Mouse (Mus musculus) layer of hippocampus, postnatal 36 days (tissue): ENCODE data around the gene Vps33b. TPM values are rescaled to one million over a fixed set of nuclear protein-coding genes. Genes with fewer than 3 reads are reported as not detected.

Source experiments
- DNase-seq, 2 experiments: peaks; one replicate each; pipeline ENCODE4 v3.0.0; 2022
- total RNA-seq, 2 experiments: library from RNA; stranded (reverse); gene quantifications; 2 replicates each; pipeline ENCODE4 v1.2.3; 2021

Vps33b gene
- total RNA-seq, 2 experiments from 2014 or later = 21.6 to 24.3 TPM

DNA sequence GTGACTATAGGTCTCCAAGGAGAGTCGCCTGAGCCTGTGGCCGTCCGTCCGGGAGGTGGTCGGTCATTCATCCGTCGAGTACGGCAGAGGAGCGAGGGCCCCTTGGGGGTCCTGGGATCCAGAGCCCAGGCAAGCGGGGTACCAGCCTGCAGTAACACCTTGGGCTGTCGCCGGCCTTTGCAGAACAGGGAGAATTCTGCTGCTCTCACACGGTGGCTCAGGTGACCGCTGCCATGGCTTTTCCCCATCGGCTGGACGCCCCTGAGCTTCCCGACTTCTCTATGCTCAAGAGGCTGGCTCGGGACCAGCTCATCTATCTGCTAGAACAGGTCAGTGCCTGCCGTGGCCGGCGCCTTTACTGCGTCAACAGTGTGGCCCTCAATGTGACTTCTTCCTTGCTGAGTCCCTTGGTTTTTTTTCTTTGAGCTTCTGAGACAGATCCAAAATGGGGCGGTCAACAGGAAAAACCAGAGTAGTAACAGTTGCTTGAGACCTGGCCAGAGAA is 354 bp downstream of the Vps33b start:
- no peak for DNase-seq

DNA sequence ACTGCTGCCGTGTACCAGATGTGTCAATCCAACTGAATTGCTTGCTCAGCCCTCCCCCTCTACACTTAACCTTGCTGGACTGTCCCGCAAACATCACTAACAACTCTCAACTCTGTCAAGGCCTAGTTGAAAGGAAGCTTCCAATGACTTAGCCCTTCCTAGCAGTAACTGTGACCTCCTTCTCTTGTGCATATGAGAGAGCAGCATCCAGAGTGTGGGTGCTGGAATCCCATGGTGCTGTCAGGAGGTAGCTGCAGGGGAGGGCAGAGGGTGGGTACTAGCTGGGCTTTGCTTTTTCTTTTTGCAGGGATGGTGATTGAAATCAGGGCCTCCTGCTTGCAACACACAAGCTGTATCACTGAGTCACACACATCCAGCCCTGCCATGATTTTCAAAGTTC is 4.0 kb downstream of the Vps33b start:
- no peak for DNase-seq

DNA sequence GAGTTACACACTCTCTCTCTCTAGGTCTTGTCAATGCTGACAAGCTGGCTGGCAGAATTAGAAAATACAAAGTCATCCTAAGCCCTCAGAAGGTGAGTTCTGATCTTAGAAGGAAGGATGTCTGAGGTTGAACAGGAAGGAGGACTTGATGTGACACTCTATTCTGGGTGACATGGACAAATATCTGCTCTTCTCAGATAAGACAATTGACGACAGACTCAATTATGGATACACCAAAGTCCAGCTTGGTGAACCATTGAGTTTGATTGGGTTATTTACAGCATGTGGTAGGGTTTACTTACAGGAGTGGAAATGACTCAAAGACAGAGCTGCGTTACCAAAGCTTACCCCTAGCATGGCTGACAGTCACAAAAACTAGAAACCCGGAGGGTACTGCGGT is 6.9 kb downstream of the Vps33b start:
- DNase-seq = no peak

DNA sequence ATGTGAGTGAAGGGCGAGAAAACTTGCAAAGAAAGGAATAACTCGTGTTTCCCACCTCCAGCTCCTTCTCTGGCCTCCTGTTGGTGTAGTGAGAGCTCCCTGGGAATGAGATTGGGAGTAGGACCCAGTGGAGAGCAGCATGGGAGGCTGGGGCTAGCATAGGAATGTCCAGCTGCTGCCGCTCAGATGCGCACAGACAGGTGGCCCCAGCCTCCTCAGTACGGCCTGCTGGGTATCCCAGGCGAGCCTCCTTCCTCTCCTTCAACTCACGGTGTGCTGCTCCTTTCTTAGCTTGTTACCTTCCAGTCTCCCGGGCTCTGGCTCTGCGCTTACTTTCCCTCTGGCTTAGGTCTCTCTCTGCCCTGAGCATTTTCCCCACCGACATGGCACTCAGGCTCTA is 10.6 kb downstream of the Vps33b start:
- no peak for DNase-seq

DNA sequence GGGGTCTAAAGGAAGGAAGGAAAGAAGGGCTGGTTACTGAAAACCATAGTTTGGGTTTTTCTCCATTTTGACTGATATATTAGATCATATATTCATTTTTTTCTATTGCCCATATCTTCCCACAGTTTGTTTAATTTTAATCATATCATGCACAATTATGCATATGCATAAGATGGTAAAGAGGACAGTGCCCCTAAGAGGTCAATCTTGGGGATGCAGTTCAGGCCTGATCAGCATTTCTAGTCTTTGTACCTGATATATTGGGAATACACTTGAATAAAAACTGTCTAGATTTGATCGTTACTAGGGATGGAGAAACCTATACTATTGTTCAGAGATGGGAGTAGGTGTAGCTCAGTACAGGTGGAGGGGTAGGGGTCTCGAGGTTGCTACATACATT is 11.5 kb downstream of the Vps33b start:
- no peak for DNase-seq

DNA sequence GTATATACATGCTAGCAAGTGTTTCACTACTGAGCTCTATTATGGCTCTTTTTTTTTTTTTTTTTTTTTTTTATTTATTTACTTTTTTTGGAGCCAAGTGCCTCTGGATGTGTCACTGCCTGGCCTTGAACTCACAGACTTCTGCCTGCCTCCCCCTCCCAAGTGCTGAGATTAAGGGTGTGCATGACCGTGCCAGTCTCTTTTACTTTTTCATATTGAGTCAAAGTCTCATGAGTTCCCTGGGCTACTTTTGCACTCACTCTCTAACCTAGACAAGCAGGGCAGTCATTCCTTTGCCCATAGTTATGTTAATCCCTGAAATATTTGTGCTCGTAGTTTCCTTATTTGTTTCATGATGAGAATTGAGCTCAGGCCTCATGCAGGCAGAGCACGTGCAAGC is 12.2 kb downstream of the Vps33b start:
- DNase-seq = no peak

DNA sequence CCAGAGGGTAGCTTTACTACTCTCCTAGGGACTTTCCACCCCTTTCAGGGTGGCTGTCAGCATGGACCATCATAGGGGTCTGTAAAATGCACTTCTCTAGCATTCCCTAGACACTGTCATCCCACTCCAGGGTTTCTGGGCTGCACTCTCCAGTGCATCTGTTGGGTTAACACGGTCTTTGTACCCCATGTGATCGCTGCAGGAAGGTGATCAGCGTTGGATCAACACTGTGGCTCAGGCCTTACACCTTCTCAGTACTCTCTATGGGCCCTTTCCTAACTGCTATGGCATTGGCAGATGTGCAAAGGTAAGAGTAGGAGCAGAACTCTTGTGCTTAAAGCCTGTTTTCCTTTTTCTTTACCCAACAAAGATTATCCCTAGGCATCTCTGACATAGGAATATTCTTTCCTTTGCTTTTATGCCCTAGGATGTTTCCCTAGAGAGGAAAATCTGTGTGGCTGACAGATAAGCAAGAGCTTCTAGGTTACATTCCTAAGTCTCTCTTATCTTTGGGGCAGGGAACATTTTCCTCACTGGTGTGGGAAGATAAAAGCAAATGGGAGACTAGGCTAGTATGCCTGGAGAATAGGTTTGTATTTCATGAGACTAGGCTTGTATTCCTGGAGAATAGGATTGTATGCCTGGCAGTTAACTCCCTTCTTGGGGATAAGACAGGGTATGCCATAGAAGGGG is 13.9 kb downstream of the Vps33b start:
- DNase-seq = no peak

DNA sequence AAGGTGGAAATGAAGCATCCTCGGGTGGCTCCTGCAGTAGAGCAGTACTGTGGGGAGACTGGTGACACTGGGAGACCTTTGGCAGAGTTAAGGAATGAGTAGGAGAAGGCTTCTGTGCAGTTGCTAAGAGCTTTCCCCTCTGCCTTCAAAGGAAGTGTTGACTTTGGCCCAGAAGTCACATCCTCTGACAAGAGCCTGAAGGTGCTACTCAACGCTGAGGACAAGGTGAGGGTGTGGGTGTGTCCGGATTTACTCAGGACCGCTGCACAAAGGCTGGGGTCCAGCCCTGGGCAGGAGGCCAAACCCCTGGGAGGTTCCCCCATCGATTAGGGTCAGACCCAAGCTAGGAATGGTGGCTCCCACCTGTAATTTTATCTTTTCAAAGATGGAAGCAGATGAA is 14.9 kb downstream of the Vps33b start:
- no peak for DNase-seq

DNA sequence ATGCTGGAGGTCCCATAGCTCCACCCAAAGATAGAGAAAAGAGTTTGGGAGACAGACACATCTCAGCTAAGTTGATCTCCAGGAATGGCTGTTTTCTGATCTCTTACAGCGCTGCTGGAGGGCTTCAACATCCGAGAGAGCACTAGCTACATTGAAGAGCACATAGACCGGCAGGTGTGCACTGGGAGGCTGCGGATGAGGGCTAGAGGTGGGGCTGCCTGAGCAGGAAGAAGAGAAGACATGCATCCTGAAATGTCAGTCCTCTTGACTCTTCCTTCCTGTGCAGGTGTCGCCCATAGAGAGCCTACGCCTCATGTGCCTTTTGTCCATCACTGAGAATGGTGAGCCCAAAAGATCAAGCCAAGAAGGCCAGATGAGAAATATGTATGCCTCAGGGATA is 16.3 kb downstream of the Vps33b start:
- no peak for DNase-seq

DNA sequence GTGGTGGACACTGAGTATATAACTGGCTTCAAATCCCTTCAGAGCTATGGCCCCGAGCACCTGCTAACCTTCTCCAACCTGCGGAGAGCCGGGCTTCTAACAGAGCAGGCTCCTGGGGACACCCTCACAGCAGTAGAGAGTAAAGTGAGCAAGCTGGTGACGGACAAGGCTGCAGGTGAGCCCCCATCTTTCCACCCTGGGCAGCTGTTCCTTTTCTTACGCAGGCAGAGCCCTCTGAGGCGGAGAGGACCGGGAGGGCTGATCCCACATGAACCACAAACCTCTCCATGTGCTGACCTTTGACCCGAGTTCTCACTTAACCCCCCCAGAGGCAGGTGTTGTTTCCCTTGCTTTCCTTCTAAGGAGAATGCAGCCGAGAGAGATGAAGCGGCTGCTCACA is 18.3 kb downstream of the Vps33b start:
- no peak for DNase-seq

DNA sequence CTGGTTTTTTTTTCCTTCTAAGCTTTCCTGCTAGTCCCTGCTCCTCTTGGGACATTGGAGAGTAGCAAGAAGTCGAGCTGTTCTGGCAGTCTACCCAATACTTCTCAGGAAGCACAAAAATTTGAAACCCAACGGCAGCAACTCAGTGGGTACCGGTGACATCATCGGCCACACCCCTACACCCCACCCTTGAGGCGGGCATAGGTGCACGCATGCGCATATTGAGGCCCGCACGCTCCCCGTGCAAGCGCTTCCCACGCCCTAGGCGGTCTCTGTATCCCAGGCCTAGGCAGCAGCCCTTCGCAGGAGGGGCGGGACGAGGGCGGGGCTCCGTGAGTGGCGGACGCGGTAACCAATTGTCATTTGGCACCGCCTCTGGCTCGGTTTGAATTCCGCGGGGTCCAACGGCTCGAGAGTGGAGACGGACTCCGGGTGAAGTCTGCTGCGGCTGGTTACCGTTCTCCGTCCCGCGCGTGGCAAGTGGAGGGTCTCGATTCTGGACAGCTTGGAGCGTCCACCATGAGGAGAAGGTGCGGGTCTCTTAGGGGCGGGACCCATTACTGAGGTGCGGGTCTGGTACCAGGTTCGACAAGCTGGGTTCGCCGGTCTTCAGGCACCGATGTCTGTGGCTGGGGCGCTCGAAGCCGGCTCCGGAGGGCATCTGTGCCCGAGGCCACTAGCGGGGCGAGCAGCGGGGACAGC is 24.8 kb downstream of the Vps33b start, which contains the start of gene Prc1:
Gene Prc1, plus strand, starts transcription at position 389 of the 702 bp plus-strand sequence.
- peak; percentile 99 for DNase-seq

DNA sequence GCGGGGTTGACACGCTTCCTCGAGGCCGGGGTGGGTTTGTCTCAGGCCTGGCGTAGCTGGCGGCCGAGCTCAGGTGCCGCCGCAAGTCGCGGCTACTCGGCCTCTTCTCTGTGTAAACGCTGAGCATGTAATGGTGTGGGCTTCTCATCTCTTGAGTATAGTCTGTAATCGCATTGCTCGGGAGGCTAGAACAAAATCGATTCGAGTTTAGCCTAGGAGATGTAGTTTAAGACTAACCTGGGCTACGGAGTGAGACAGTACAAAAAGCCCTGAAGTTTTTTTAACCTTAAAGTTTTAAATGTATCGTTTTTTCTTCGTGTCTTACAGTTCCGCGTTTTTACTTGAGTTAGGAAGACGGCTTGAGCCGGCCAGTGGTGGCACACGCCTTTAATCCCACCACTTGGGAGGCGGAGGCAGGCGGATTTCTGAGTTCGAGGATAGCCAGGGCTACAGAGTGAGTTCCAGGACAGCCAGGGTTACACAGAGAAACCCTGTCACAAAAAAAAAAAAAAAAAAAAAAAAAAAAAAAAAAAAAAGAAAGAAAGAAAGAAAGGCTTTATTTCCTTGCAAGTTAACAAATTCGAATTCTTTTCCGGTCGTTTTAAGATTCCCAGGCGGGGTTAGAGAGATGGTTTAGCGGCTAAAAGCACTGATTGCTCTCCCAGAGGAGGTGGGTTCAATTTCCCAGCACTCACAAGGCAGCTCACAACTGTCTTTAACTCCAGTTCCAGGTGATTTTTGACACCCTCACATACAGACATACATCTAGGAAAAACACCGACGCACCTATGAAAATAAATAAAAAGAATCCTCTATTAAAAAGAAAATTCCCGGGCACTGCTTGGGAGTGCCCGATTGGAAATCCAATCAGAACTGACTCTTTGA is 25.6 kb downstream of the Vps33b start:
- DNase-seq = no peak

DNA sequence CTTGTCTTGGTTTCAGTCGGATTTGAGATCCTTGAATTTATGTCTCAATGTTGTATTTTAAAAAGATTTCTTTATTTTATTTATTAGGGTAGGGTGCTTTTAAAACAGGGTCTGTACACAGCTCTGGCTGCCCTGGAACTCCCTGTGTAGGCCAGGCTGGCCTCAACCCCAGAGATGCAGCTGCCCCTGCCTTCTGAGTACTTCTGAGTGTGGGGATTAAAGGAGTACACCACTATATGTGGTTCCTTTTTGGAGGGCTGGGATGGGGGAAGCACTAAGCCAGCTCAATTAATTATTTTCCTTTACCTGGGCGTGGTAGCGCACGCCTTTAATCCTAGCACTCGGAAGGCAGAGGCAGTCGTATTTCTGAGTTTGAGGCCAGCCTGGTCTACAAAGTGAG is 27.0 kb downstream of the Vps33b start:
- no peak for DNase-seq

DNA sequence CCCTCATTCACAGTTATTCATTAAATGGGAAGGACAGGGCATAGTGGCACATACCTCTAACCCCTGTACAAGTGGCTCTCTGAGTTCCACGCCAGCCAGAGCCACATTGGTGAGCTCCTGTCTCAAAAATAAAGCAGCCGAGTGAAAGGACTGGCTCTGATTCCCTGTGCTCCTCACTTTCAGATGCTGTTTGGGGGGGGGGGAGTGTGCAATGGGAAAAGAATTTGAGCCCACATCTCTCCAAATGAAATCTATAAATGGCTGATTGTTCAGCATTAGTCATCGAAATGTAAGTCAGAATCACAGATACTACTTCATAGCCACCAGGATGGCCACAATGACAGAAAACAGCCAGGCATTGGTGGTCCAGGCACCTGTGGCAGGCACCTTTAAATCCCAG is 27.6 kb downstream of the Vps33b start:
- no peak for DNase-seq

DNA sequence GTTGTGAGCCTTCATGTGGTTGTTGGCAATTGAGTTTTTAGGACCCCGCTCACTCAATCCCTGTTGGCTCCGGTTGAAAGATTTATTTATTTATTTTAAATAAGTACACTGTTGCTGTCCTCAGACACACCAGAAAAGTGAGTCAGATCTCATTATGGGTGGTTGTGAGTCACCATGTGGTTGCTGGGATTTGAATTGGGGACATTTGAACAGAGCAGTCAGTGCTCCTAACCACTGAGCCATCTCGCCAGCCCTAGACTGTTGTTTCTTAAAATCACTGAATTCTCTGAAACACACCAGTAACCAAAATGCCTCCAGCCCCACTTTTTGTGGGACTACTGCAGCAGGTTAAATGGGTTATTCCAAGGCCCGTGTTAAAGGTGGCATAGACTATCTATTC is 29.3 kb downstream of the Vps33b start:
- no peak for DNase-seq

DNA sequence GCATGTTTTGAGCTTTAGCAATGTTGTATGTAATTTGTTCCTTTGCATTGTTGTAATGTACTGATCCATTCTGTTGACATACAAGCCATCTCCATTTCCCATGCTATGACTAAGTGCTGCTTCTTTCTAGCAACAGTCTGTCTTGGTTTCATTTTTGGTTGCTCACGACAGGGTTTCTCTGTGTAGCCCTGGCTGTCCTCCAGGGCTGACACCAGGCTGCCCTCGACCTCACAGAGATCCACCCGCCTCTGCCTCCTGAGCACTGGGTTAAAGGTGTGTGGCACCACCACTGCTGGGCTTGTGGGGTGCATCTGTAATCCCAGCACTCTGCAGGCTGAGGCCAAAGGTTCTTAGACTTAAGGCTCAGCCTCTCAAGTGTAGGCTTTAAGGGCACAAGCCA is 30.1 kb downstream of the Vps33b start:
- DNase-seq = no peak

DNA sequence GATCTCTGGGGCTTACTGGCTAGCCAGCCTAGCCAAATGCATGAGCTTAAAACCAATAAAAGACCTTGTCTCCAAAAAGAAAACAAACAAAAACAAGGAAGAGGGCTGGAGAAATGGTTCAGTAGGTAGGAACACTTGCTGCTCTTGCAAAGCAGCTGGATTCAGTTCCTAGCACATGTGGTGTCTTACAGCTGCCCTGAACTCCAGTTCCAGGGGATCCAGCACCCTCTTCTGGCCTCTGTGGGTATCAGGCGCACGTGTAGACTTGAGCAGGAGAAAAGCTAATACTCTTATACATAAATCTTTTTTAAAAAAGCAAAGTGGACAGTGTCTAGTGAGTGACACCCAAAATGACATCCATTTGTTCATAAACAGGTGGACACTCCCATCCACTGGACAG is 32.1 kb downstream of the Vps33b start:
- DNase-seq = no peak

DNA sequence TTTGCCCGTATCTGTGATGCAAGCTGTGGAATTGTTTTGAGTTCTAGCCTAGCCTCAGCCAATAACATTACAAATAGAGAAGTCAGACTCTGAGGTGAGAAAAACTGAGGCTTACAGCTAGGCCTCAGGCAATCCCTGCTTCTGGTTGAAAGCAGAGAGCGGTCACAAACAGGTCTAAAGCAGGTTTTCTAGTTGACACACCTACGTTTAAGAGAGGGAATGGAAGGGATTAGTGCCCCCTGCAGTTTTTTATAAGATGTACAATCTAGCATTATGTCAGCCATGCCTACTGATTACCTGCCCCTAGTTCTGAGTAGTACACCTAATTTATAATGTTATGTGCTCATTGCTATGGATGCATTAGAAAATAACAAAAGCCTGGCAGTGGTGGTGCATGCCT is 38.3 kb downstream of the Vps33b start:
- no peak for DNase-seq

DNA sequence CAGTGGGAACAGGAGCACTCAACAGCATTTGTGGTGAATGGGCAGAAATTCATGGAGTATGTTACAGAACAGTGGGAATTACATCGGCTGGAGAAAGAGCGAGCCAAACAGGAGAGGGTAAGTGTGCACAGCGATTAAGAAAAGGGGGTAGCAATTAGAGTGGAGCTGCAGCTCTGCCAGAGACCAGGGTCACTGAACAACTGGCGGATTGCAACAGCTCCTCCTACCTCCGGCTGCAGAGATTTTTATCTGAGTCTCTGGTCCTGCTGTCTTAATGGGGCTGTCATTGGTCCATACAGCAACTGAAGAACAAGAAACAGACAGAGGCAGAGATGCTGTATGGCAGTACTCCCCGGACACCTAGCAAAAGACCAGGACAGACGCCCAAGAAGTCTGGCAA is 41.3 kb downstream of the Vps33b start:
- no peak for DNase-seq

DNA sequence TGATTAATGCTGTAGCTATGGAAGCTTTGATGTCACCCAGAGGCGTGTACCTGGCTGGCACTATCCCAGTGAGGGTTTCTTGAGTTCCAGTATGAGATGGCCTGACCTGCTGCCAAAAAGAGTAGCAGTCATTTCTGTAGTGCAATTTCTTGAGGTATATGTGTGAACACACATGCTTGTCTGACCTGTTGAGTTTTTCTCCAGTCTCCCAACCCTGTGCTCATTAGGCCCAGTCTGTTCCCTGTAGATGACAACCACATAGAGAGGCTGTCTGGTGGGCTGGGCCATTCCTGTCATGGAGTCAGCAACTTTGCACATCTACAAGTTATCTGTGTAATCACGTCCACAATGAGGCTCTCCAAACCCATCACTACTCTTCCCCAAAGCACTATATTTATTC is 46.3 kb downstream of the Vps33b start:
- no peak for DNase-seq

DNA sequence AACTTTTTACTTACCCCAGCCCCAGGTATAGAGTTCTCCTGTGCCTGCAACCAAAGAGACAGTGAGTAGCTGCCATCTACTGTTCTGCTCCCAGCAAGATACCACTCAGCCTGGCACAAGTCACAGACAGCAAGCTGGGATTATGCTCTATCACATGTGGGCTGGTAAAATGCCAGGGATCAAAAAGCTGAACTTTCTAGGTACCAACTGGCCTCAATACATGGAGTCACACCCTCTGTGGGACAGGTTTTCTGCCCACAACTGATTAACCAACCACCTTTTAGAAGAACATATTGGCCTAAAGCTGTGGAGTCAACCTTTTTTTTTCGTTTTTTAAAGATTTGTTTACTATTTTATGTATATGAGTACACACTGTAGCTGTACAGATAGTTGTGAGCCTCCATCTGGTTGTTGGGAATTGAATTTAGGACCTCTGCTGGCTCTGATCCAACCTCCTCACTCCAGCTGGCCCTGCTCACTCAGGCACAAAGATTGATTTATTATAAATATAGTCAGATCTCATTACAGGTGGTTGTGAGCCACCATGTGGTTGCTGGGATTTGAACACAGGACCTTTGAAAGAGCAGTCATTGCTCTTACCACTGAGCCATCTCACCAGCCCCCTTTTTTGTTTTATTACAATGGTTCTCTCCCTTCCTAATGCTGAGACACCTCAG is 48.1 kb downstream of the Vps33b start:
- DNase-seq = no peak

DNA sequence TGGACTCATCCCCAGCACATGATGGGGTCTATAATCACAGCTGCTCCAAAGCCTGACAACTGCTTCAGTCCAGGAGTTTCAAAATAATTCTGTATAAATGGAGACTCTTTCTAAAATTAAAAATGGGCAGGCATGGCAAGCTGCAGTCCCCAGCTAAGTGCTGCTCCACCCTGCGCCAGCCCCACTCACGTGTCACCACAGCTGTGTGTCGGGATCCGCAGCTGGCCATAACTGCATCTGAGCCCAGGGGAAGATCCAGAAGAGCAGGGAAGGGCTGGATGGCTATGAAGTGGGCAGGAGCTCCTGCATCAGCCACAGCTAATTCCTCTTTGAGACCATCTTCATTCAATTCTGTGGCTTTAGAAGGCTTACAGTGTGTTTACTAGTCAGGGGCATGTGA is 49.2 kb downstream of the Vps33b start:
- no peak for DNase-seq
